Mouse (Mus musculus): ENCODE measurements around the gene Myo5c. TPM values are rescaled to one million over a fixed set of nuclear protein-coding genes. Genes with fewer than 3 reads are reported as not detected.

Myo5c gene
- 0.01 TPM in 1 of 2 replicates, not detected in the other for polyA plus RNA-seq (2012)

GRCm38 (mm10) chr9:75231841-75232746 is at the start of gene Myo5c:
Gene Myo5c (plus strand): TSS chr9:75232020.
- no peak for TF ChIP-seq GATA1 (IDR thresholded peaks at IDR 0.05; ENCODE audit: low read length)

- no peak for TF ChIP-seq GATA1 (IDR thresholded peaks at IDR 0.05; ENCODE audit: low read length)
Observed at GRCm38 (mm10) chr9:75187646-75188260, 44.1 kb upstream of the Myo5c start.

GRCm38 (mm10) chr9:75193858-75194257 is 38.0 kb upstream of the Myo5c start:
- no peak for TF ChIP-seq GATA1 (IDR thresholded peaks at IDR 0.05; ENCODE audit: low read length)

- TF ChIP-seq GATA1 (IDR thresholded peaks at IDR 0.05; ENCODE audit: low read length), result no peak
Observed at GRCm38 (mm10) chr9:75196335-75196734, 35.5 kb upstream of the Myo5c start.

GRCm38 (mm10) chr9:75197297-75197696 is 34.5 kb upstream of the Myo5c start:
- no peak for TF ChIP-seq GATA1 (IDR thresholded peaks at IDR 0.05; ENCODE audit: low read length)

- TF ChIP-seq GATA1 (IDR thresholded peaks at IDR 0.05; ENCODE audit: low read length), result no peak
Observed at GRCm38 (mm10) chr9:75201506-75201905, 30.3 kb upstream of the Myo5c start.

- no peak for TF ChIP-seq GATA1 (IDR thresholded peaks at IDR 0.05; ENCODE audit: low read length)
Observed at GRCm38 (mm10) chr9:75202036-75202435, 29.8 kb upstream of the Myo5c start.

GRCm38 (mm10) chr9:75209246-75209645 is 22.6 kb upstream of the Myo5c start:
- no peak for TF ChIP-seq GATA1 (IDR thresholded peaks at IDR 0.05; ENCODE audit: low read length)

GRCm38 (mm10) chr9:75210269-75210668 is 21.6 kb upstream of the Myo5c start:
- TF ChIP-seq GATA1 (IDR thresholded peaks at IDR 0.05; ENCODE audit: low read length), result no peak

- no peak for TF ChIP-seq GATA1 (IDR thresholded peaks at IDR 0.05; ENCODE audit: low read length)
Observed at GRCm38 (mm10) chr9:75214743-75215413, 16.9 kb upstream of the Myo5c start.

- TF ChIP-seq GATA1 (IDR thresholded peaks at IDR 0.05; ENCODE audit: low read length), result no peak
Observed at GRCm38 (mm10) chr9:75219942-75220341, 11.9 kb upstream of the Myo5c start.

- TF ChIP-seq GATA1 (IDR thresholded peaks at IDR 0.05; ENCODE audit: low read length), result no peak
Observed at GRCm38 (mm10) chr9:75221420-75222287, 10.2 kb upstream of the Myo5c start.

GRCm38 (mm10) chr9:75232860-75233259 is 1.0 kb downstream of the Myo5c start:
- TF ChIP-seq GATA1 (IDR thresholded peaks at IDR 0.05; ENCODE audit: low read length), result no peak

GRCm38 (mm10) chr9:75234271-75234741 is 2.5 kb downstream of the Myo5c start:
- TF ChIP-seq GATA1 (IDR thresholded peaks at IDR 0.05; ENCODE audit: low read length), result no peak
